Mouse (Mus musculus) forebrain, embryonic 14.5 days (tissue): ENCODE data around the gene Vmn2r112. TPM values are rescaled to one million over a fixed set of nuclear protein-coding genes. Genes with fewer than 3 reads are reported as not detected.
"Not testable (repeated sequence)": the region's sequence is repeated elsewhere in the genome, so short reads cannot be mapped to it uniquely, and the experiment has no call there.

Experiments used
- ATAC-seq: fragments of 200-750 bp; cut with Nextera tagmentation; 2 replicates; pipeline ENCODE4 v1.8.0; 2017; ENCODE audit warnings: mild to moderate bottlenecking, moderate library complexity
- DNase-seq: peaks from one replicate; pipeline ENCODE4 v3.0.0-alpha.2; 2015; ENCODE audit warnings: low spot score
- H3K27ac ChIP-seq: fragments of 300-500 bp; sonication (generic); 2 replicates; pipeline ENCODE4 v1.5.1; 2014; ENCODE audit warnings: low read depth, mild to moderate bottlenecking, control low read depth, low read length, moderate library complexity
- H3K27me3 ChIP-seq: fragments of 300-500 bp; sonication (generic); replicated peaks from 2 replicates; pipeline ENCODE4 v1.6.1; 2014; ENCODE audit warnings: low read length, control low read depth, mixed read lengths; ENCODE audit not compliant: control insufficient read depth, insufficient read depth
- H3K36me3 ChIP-seq: fragments of 300-500 bp; sonication (generic); 2 replicates; pipeline ENCODE4 v1.6.1; 2014; ENCODE audit warnings: low read length, control low read depth; ENCODE audit not compliant: control insufficient read depth, insufficient read depth
- H3K4me1 ChIP-seq: fragments of 300-500 bp; sonication (generic); 2 replicates; pipeline ENCODE4 v1.6.1; 2014; ENCODE audit warnings: antibody characterized with exemption, low read length, control low read depth; ENCODE audit not compliant: control insufficient read depth, insufficient read depth
- H3K4me2 ChIP-seq: fragments of 300-500 bp; sonication (generic); 2 replicates; pipeline ENCODE4 v1.6.1; 2014; ENCODE audit warnings: mild to moderate bottlenecking, control low read depth, low read length
- H3K4me3 ChIP-seq: fragments of 300-500 bp; sonication (generic); 2 replicates; pipeline ENCODE4 v1.5.1; 2014; ENCODE audit warnings: low read depth, low read length, control low read depth
- H3K9ac ChIP-seq: fragments of 300-500 bp; sonication (generic); 2 replicates; pipeline ENCODE4 v1.6.1; 2014; ENCODE audit warnings: mild to moderate bottlenecking, low read length, control low read depth, moderate library complexity
- H3K9me3 ChIP-seq: fragments of 300-500 bp; sonication (generic); replicated peaks from 2 replicates; pipeline ENCODE4 v1.6.1; 2016; ENCODE audit warnings: low read length, control low read depth, mixed read lengths; ENCODE audit not compliant: control insufficient read depth
- WGBS: fragments of 180-500 bp; shearing (Covaris S2); extraction: QIAGEN DNeasy Blood & Tissue Kit; methylation state at CpG from one replicate; pipeline ENCODE4 v1.1.7; 2014; 5-methylcytosine and 5-hydroxymethylcytosine counted together
- polyA plus RNA-seq: library from polyadenylated mRNA; unstranded; fragments of >200 nt; fragmentation: Nextera tagmentation; extraction: Ambion mirVana; gene quantifications from 2 replicates; pipeline ENCODE4 v1.2.1, GENCODE M21; 2014

Vmn2r112 gene
- not detected in 2 replicates for polyA plus RNA-seq

GRCm38 (mm10) chr17:22600651-22601050 lies at the start of gene Vmn2r112:
Gene Vmn2r112 (plus strand): TSS chr17:22600951.
- H3K4me1 ChIP-seq, result not testable (repeated sequence)

GRCm38 (mm10) chr17:22573382-22573781 lies 27.4 kb upstream of the Vmn2r112 start, which contains the start of gene Vmn2r111:
Gene Vmn2r111 (minus strand): TSS chr17:22573482.
- 36% methylated on average over 1 of the region's 1 CpGs for WGBS
- not testable (repeated sequence) for H3K36me3 ChIP-seq, H3K9ac ChIP-seq, ATAC-seq, H3K9me3 ChIP-seq, DNase-seq, H3K27me3 ChIP-seq, H3K4me1 ChIP-seq, H3K27ac ChIP-seq, H3K4me2 ChIP-seq, H3K4me3 ChIP-seq

More at GRCm38 (mm10) chr17:22600651-22601050, at the start of gene Vmn2r112:
- not testable (repeated sequence) for DNase-seq, ATAC-seq, H3K9me3 ChIP-seq, H3K9ac ChIP-seq, H3K27ac ChIP-seq, H3K27me3 ChIP-seq, H3K4me2 ChIP-seq, H3K36me3 ChIP-seq, H3K4me3 ChIP-seq

GRCm38 (mm10) chr17:22630646-22631045 lies 29.9 kb downstream of the Vmn2r112 start:
- H3K27ac ChIP-seq, result no peak overlapping the region
- no peak overlapping the region for H3K9ac ChIP-seq
- ATAC-seq (no peak), DNase-seq (no peak)
- H3K4me3 ChIP-seq, result no peak overlapping the region
- 78% methylated on average over 1 of the region's 1 CpGs for WGBS
- H3K9me3 ChIP-seq, result peaks cover 4% of the 10 kb centered on the region; the same call in 1 of the 2 replicates
- no peaks in the 10 kb centered on the region for H3K4me1 ChIP-seq
- H3K4me2 ChIP-seq, result no peak overlapping the region
- H3K27me3 ChIP-seq, result no peaks in the 10 kb centered on the region
- no peaks in the 10 kb centered on the region for H3K36me3 ChIP-seq

Other genes starting within 250 kb of the Vmn2r112 start
- gene Zfp944, start 239.6 kb upstream of the Vmn2r112 start, polyA plus RNA-seq, result 19.8 and 23.8 TPM in 2 replicates
- 7.2 and 11.9 TPM in 2 replicates for gene Zfp758, start 239.5 kb upstream of the Vmn2r112 start, polyA plus RNA-seq
- 29.8 and 37.7 TPM in 2 replicates for gene Zfp946, start 176.7 kb upstream of the Vmn2r112 start, polyA plus RNA-seq
- not detected in 2 replicates for gene Vmn2r111, start 27.5 kb upstream of the Vmn2r112 start, polyA plus RNA-seq